Mouse (Mus musculus): ENCODE results near the gene Ipo8.

The Ipo8 gene

GRCm38 (mm10) chr6:148751400-148751799 is 79.9 kb downstream of the Ipo8 start:
- DNase-seq = no peak

GRCm38 (mm10) chr6:148750183-148750582 is 81.1 kb downstream of the Ipo8 start:
- no peak for DNase-seq

GRCm38 (mm10) chr6:148740521-148741226 is 90.6 kb downstream of the Ipo8 start:
- DNase-seq = no peak

DNA sequence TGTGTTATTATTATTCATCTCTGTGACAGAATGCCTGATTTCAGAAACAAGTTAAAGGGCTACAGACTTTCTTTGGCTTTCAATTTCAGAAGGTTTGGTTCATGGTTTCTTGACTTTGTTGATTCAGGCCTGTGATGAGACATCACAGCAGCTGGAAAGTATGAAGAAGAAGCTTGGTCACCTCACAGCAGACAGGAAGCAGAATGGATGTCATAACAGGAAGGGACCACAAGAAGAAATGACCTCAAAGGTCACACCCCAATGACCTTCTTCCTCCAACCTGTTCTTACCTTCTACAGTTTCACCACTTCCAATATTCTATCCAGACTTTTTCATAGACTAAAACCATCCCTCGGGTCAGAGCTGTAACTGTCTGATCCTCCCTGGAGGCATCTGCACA is 94.9 kb downstream of the Ipo8 start:
- no peak for DNase-seq

DNA sequence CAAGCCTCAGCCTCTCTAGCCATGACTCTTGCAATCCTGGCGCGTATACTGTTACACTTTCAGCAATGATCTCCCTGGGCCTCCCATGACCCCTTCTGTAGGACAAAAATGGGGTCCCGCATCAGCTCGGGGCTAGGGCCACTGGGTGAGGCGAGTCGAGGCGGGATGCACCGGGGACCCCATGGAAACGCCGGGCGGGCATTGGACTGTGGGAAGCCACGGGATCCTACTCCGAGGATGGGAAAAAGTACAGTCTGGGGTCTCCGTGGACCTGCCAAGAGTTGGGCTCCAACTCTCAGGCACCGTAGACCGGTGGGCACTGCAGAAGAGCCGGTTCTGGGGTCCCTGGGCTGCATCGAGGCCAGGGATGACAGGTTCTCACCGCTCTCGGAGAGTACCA is 97.3 kb downstream of the Ipo8 start:
- no peak for DNase-seq

GRCm38 (mm10) chr6:148732920-148733319 is 98.3 kb downstream of the Ipo8 start:
- no peak for DNase-seq

DNA sequence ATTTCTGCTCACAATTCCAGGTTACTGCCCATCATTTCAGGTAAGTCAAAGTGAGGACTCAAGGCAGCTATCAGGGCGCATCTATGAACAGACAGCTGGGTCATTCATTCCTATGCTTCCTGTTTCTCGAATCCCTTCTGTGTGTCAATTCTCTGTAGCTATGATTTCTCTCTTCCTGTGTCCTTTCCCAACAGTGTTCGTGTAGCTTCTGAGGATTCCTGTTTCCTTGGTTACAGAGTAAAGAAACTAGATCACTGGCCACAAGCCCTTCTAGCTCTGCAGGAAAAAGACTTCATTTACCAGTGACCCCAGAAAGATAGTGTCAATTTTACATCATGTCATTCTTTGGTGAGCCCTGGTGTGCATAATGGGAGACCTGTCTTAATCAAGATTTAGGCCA is 102.7 kb downstream of the Ipo8 start:
- no peak for DNase-seq

DNA sequence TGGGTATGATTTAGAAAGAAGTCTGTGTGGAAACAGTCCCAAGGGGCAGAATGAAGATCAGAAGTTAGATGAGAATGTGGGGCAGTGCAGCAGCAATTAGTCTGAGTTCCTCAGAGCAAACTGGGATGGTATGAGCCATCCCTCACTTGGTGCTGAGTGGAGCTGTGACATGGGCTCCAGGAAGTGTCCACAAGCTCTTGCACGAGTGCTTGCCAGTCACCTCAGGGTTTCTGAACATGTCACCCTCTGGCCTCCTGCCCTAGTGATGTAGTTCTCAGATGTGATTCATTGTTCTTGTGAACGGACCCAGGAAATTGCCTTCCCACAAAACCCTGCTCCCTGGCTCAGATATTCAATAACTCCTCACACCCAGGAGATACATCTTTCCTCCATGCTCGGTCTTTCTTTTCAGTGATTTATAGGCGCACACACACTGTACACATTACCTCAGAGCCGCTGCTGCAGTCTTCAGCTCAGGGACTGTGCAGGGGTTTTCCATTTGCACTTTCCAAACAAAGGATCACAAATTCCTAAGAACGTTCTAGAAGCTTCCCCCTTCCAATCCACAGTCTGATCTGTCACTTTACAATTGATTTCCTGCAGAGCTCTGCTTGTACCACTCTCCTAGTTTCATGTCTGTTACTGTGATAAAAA is 103.3 kb downstream of the Ipo8 start:
- DNase-seq = no peak

DNA sequence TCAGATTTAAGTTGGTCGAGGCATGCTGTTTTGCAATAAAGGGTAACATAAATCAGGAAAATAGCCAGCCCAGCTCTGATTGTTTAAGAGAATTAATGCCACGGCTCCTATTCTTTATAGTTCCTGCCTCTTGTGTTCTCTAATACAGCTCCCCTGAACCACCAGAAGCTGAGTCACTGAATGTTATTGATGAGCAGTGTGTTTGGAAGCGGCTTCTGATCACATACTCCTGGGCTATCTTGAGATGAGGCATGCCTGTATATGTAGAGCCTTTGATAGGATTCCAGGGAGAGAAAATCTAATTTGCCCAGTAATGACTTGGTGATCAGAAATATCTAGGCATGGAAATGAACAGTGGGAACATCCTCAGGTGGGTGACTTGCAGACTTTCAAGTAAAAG is 106.8 kb downstream of the Ipo8 start:
- no peak for DNase-seq

Measured in cerebellum, adult 11 months (tissue).